Mouse (Mus musculus) neural tube, embryonic 12.5 days (tissue): Measurements from ENCODE around the gene Nfatc2. TPM values are rescaled to one million over a fixed set of nuclear protein-coding genes. Genes with fewer than 3 reads are reported as not detected.
A peak's percentile ranks its signal among the peaks of the same experiment; 100 is the strongest.

Experiments
- ATAC-seq: fragments of 200-750 bp; cut with Nextera tagmentation; 2 replicates; pipeline ENCODE4 v1.8.0; 2017; ENCODE audit warnings: low read depth, mild to moderate bottlenecking, moderate TSS enrichment, moderate library complexity; ENCODE audit not compliant: low FRiP score
- H3K27ac ChIP-seq: fragments of 300-500 bp; sonication (generic); 2 replicates; pipeline ENCODE4 v1.5.1; 2016
- H3K27me3 ChIP-seq: fragments of 300-500 bp; sonication (generic); replicated peaks from 2 replicates; pipeline ENCODE4 v1.6.1; 2016; ENCODE audit warnings: mild to moderate bottlenecking
- H3K36me3 ChIP-seq: fragments of 300-500 bp; sonication (generic); 2 replicates; pipeline ENCODE4 v1.6.1; 2016; ENCODE audit warnings: mild to moderate bottlenecking
- H3K4me1 ChIP-seq: fragments of 300-500 bp; sonication (generic); 2 replicates; pipeline ENCODE4 v1.6.1; 2016
- H3K4me2 ChIP-seq: fragments of 300-500 bp; sonication (generic); replicated peaks from 2 replicates; pipeline ENCODE4 v1.6.1; 2016; ENCODE audit warnings: mild to moderate bottlenecking
- H3K4me3 ChIP-seq: fragments of 300-500 bp; sonication (generic); 2 replicates; pipeline ENCODE4 v1.5.1; 2016
- H3K9ac ChIP-seq: fragments of 300-500 bp; sonication (generic); 2 replicates; pipeline ENCODE4 v1.6.1; 2016; ENCODE audit warnings: mild to moderate bottlenecking
- H3K9me3 ChIP-seq: fragments of 300-500 bp; sonication (generic); 2 replicates; pipeline ENCODE4 v1.6.1; 2016; ENCODE audit warnings: mild to moderate bottlenecking
- WGBS: fragments of 180-500 bp; shearing (Covaris S2); methylation state at CpG from one replicate; pipeline ENCODE4 v1.1.7; 2016; 5-methylcytosine and 5-hydroxymethylcytosine counted together
- polyA plus RNA-seq: library from polyadenylated mRNA; unstranded; fragments of >200 nt; fragmentation: Nextera tagmentation; extraction: Ambion mirVana; gene quantifications from 2 replicates; pipeline ENCODE4 v1.2.1, GENCODE M21; 2016

The Nfatc2 gene
- polyA plus RNA-seq, 1 experiment from 2014 or later, result 1.5 TPM

GRCm38 (mm10) chr2:168602387-168602741, 907 bp upstream of the Nfatc2 start:
- H3K27ac ChIP-seq, result no peak overlapping the region

GRCm38 (mm10) chr2:168600750-168601490, 537 bp downstream of the Nfatc2 start:
- H3K36me3 ChIP-seq, result no peaks in the 10 kb centered on the region
- H3K9ac ChIP-seq, result peak overlapping the region; percentile 55
- H3K4me3 ChIP-seq, result peak overlapping the region; percentile 43
- H3K27me3 ChIP-seq, result peaks cover 49% of the 10 kb centered on the region
- no peak overlapping the region for H3K27ac ChIP-seq
- peaks cover 31% of the 10 kb centered on the region for H3K4me1 ChIP-seq
- H3K9me3 ChIP-seq, result no peaks in the 10 kb centered on the region
- H3K4me2 ChIP-seq, result peak overlapping the region; percentile 78
- ATAC-seq, result peak; percentile 51
- 1% methylated on average over 32 of the region's 32 CpGs for WGBS

More at GRCm38 (mm10) chr2:168602387-168602741, 907 bp upstream of the Nfatc2 start:
- H3K9ac ChIP-seq, result no peak overlapping the region
- H3K4me1 ChIP-seq, result peaks cover 31% of the 10 kb centered on the region
- ATAC-seq, result no peak
- H3K4me2 ChIP-seq, result peak overlapping the region; percentile 78
- WGBS, result 31% methylated on average over 12 of the region's 12 CpGs
- no peak overlapping the region for H3K4me3 ChIP-seq
- H3K27me3 ChIP-seq, result peaks cover 49% of the 10 kb centered on the region
- no peaks in the 10 kb centered on the region for H3K9me3 ChIP-seq
- no peaks in the 10 kb centered on the region for H3K36me3 ChIP-seq

GRCm38 (mm10) chr2:168595693-168596092, 5.8 kb downstream of the Nfatc2 start:
- no peaks in the 10 kb centered on the region for H3K36me3 ChIP-seq
- no peak overlapping the region for H3K4me3 ChIP-seq
- peaks cover 7% of the 10 kb centered on the region; the same call in 1 of the 2 replicates for H3K4me1 ChIP-seq
- no peaks in the 10 kb centered on the region for H3K9me3 ChIP-seq
- WGBS, result 88% methylated on average over 7 of the region's 7 CpGs
- H3K27me3 ChIP-seq, result peaks cover 38% of the 10 kb centered on the region
- H3K4me2 ChIP-seq, result no peak overlapping the region
- H3K27ac ChIP-seq, result no peak overlapping the region
- no peak overlapping the region for H3K9ac ChIP-seq
- no peak for ATAC-seq

GRCm38 (mm10) chr2:168593676-168594075, 7.8 kb downstream of the Nfatc2 start:
- no peak for ATAC-seq
- H3K27me3 ChIP-seq, result peaks cover 41% of the 10 kb centered on the region

GRCm38 (mm10) chr2:168593004-168593403, 8.5 kb downstream of the Nfatc2 start:
- no peak overlapping the region for H3K27ac ChIP-seq
- H3K4me1 ChIP-seq, result peaks cover 12% of the 10 kb centered on the region
- H3K4me3 ChIP-seq, result no peak overlapping the region
- 89% methylated on average over 5 of the region's 5 CpGs for WGBS
- no peak for ATAC-seq
- H3K27me3 ChIP-seq, result peaks cover 35% of the 10 kb centered on the region
- H3K9ac ChIP-seq, result no peak overlapping the region
- no peaks in the 10 kb centered on the region for H3K9me3 ChIP-seq
- no peak overlapping the region for H3K4me2 ChIP-seq
- no peaks in the 10 kb centered on the region for H3K36me3 ChIP-seq

More at GRCm38 (mm10) chr2:168593676-168594075, 7.8 kb downstream of the Nfatc2 start:
- no peak overlapping the region for H3K9ac ChIP-seq
- 88% methylated on average over 6 of the region's 6 CpGs for WGBS
- H3K4me1 ChIP-seq, result peaks cover 12% of the 10 kb centered on the region
- H3K4me2 ChIP-seq, result no peak overlapping the region
- H3K4me3 ChIP-seq, result no peak overlapping the region
- no peak overlapping the region for H3K27ac ChIP-seq
- no peaks in the 10 kb centered on the region for H3K9me3 ChIP-seq
- no peaks in the 10 kb centered on the region for H3K36me3 ChIP-seq

- WGBS, result 76% methylated on average over 2 of the region's 2 CpGs
- ATAC-seq, result no peak
Observed at GRCm38 (mm10) chr2:168591076-168591475, 10.4 kb downstream of the Nfatc2 start.

GRCm38 (mm10) chr2:168590556-168590955, 10.9 kb downstream of the Nfatc2 start:
- Histone ChIP-seq H3K27ac (no peak overlapping the region), H3K4me3 (peak overlapping the region; percentile 27), H3K36me3 (no peaks in the 10 kb centered on the region), H3K4me2 (peak overlapping the region; percentile 66), H3K27me3 (peaks cover 34% of the 10 kb centered on the region), H3K9ac (0 out of 2 replicates have a peak overlapping the region, but pooled peaks have one; percentile 44), H3K9me3 (no peaks in the 10 kb centered on the region), H3K4me1 (peaks cover 12% of the 10 kb centered on the region)
- WGBS, result 40% methylated on average over 10 of the region's 10 CpGs
- no peak for ATAC-seq

More at GRCm38 (mm10) chr2:168591076-168591475, 10.4 kb downstream of the Nfatc2 start:
- Histone ChIP-seq H3K4me3 (no peak overlapping the region), H3K27me3 (peaks cover 34% of the 10 kb centered on the region), H3K9me3 (no peaks in the 10 kb centered on the region), H3K4me1 (peaks cover 12% of the 10 kb centered on the region), H3K9ac (no peak overlapping the region), H3K4me2 (no peak overlapping the region), H3K27ac (no peak overlapping the region), H3K36me3 (no peaks in the 10 kb centered on the region)

GRCm38 (mm10) chr2:168590168-168590551, 11.3 kb downstream of the Nfatc2 start:
- no peaks in the 10 kb centered on the region for H3K9me3 ChIP-seq
- peak; percentile 37; the same call in 1 of the 2 replicates for ATAC-seq
- WGBS, result under 1% methylated on average over 38 of the region's 38 CpGs
- H3K36me3 ChIP-seq, result no peaks in the 10 kb centered on the region
- peak overlapping the region; percentile 44; the same call in 1 of the 2 replicates for H3K9ac ChIP-seq
- peaks cover 34% of the 10 kb centered on the region for H3K27me3 ChIP-seq
- peaks cover 12% of the 10 kb centered on the region for H3K4me1 ChIP-seq
- H3K27ac ChIP-seq, result no peak overlapping the region
- peak overlapping the region; percentile 27 for H3K4me3 ChIP-seq
- peak overlapping the region; percentile 66 for H3K4me2 ChIP-seq

- Histone ChIP-seq H3K27ac (no peak overlapping the region), H3K27me3 (peaks cover 34% of the 10 kb centered on the region), H3K4me3 (peak overlapping the region; percentile 27), H3K4me2 (peak overlapping the region; percentile 66), H3K9ac (peak overlapping the region; percentile 44; the same call in 1 of the 2 replicates), H3K36me3 (no peaks in the 10 kb centered on the region), H3K4me1 (peaks cover 12% of the 10 kb centered on the region), H3K9me3 (no peaks in the 10 kb centered on the region)
- ATAC-seq, result peak; percentile 21; the same call in 1 of the 2 replicates
- WGBS, result 6% methylated on average over 21 of the region's 21 CpGs
Observed at GRCm38 (mm10) chr2:168589368-168590167, 11.9 kb downstream of the Nfatc2 start.

- H3K4me3 ChIP-seq, result no peak overlapping the region
- peaks cover 15% of the 10 kb centered on the region for H3K4me1 ChIP-seq
- no peak for ATAC-seq
- peaks cover 34% of the 10 kb centered on the region for H3K27me3 ChIP-seq
- no peak overlapping the region for H3K9ac ChIP-seq
- H3K27ac ChIP-seq, result no peak overlapping the region
- H3K9me3 ChIP-seq, result no peaks in the 10 kb centered on the region
- 65% methylated on average over 11 of the region's 11 CpGs for WGBS
- no peak overlapping the region for H3K4me2 ChIP-seq
- H3K36me3 ChIP-seq, result no peaks in the 10 kb centered on the region
Observed at GRCm38 (mm10) chr2:168588591-168589367, 12.7 kb downstream of the Nfatc2 start.

- no peak overlapping the region for H3K9ac ChIP-seq
- H3K4me2 ChIP-seq, result no peak overlapping the region
- H3K27me3 ChIP-seq, result peaks cover 33% of the 10 kb centered on the region
- ATAC-seq, result no peak
- 73% methylated on average over 8 of the region's 8 CpGs for WGBS
- peaks cover 15% of the 10 kb centered on the region for H3K4me1 ChIP-seq
- H3K4me3 ChIP-seq, result no peak overlapping the region
- no peaks in the 10 kb centered on the region for H3K9me3 ChIP-seq
- no peaks in the 10 kb centered on the region for H3K36me3 ChIP-seq
- no peak overlapping the region for H3K27ac ChIP-seq
Observed at GRCm38 (mm10) chr2:168587159-168587558, 14.3 kb downstream of the Nfatc2 start.
